Mouse (Mus musculus) spleen, adult 2 months (tissue): Measurements from ENCODE around the gene Olfr1330. TPM values are rescaled to one million over a fixed set of nuclear protein-coding genes. Genes with fewer than 3 reads are reported as not detected.
"Not testable (repeated sequence)": the region's sequence is repeated elsewhere in the genome, so short reads cannot be mapped to it uniquely, and the experiment has no call there.

Experiments
- DNase-seq, 2 experiments: peaks; one replicate each; pipeline versions ENCODE4 v3.0.0 to v3.0.0-alpha.2; 2012 to 2021; ENCODE audit warnings: low spot score in 2 of 2, low read depth in 1 of 2
- H3K27ac ChIP-seq: fragments of 200-500 bp; 2 replicates; pipeline ENCODE4 v1.5.1; 2012; ENCODE audit warnings: low read length, inconsistent platforms; ENCODE audit not compliant: insufficient read depth
- H3K27me3 ChIP-seq: fragments of 200-500 bp; 2 replicates; pipeline ENCODE4 v1.6.1; 2012; ENCODE audit warnings: mild to moderate bottlenecking, moderate library complexity, low read length, inconsistent platforms; ENCODE audit not compliant: control insufficient read depth, insufficient read depth
- H3K36me3 ChIP-seq: fragments of 200-500 bp; 2 replicates; pipeline ENCODE4 v1.6.1; 2012; ENCODE audit warnings: mild to moderate bottlenecking, low read length, inconsistent platforms; ENCODE audit not compliant: control insufficient read depth, insufficient read depth
- H3K4me1 ChIP-seq: fragments of 200-500 bp; 2 replicates; pipeline ENCODE4 v1.6.1; 2011; ENCODE audit warnings: inconsistent platforms; ENCODE audit not compliant: control insufficient read depth, insufficient read depth, insufficient read length
- H3K4me3 ChIP-seq: fragments of 200-500 bp; 2 replicates; pipeline ENCODE4 v1.5.1; 2011; ENCODE audit warnings: mild to moderate bottlenecking, inconsistent platforms; ENCODE audit not compliant: insufficient read depth, insufficient read length; ENCODE audit errors: extremely low read depth
- CTCF ChIP-seq: fragments of 200-500 bp; IDR thresholded peaks from 2 replicates; pipeline ENCODE4 v1.5.1; 2011; ENCODE audit warnings: mild to moderate bottlenecking, inconsistent platforms; ENCODE audit not compliant: insufficient read depth, insufficient read length, insufficient replicate concordance; ENCODE audit errors: extremely low read depth
- POLR2A ChIP-seq: fragments of 200-500 bp; IDR thresholded peaks from 2 replicates; pipeline ENCODE4 v1.6.1; 2011; ENCODE audit warnings: low read depth, low read length, inconsistent platforms
- WGBS: fragments of 180-500 bp; shearing (Covaris S2); methylation state at CpG from one replicate; pipeline ENCODE4 v1.1.7; 2018; 5-methylcytosine and 5-hydroxymethylcytosine counted together
- polyA plus RNA-seq: library from polyadenylated mRNA; depleted of rRNA; stranded (reverse); fragments of >200 nt; gene quantifications from 2 replicates; pipeline ENCODE4 v1.2.3, GENCODE M21; 2012; rRNA removed

The Olfr1330 gene
- not detected in 2 replicates for polyA plus RNA-seq

DNA sequence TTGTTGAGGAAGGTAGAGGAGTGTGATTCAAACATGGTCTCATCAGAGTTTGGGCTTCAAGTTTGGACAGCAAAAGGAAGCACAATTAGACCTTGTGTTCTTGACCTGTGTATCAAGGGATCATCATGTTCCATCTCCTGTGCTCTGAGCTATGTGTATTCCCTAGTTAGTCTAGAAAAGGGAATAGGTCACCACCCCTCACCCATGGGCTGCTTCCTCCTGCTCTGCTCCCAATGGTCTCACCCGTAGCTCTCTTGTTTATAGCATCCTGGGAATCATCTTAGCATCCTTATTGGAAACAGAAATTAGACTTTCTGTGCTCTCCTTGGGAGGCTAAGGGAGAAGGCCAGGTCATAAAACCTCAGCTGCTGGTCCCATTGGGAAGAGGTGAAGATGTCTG is at the start of gene Olfr1330:
Gene Olfr1330, plus strand, starts transcription at position 301 of the 400 bp plus-strand sequence.
- H3K27ac ChIP-seq: no peak within 1 kb of the TSS
- no peaks in the 10 kb centered on the region for H3K27me3 ChIP-seq
- no peak within 1 kb of the TSS for H3K4me3 ChIP-seq
- TF ChIP-seq POLR2A (no peak), CTCF (no peak)
- DNase-seq: no peak
- WGBS: 82% methylated on average over 1 of the region's 1 CpGs
- no peaks in the 10 kb centered on the region for H3K36me3 ChIP-seq
- no peaks in the 10 kb centered on the region for H3K4me1 ChIP-seq

DNA sequence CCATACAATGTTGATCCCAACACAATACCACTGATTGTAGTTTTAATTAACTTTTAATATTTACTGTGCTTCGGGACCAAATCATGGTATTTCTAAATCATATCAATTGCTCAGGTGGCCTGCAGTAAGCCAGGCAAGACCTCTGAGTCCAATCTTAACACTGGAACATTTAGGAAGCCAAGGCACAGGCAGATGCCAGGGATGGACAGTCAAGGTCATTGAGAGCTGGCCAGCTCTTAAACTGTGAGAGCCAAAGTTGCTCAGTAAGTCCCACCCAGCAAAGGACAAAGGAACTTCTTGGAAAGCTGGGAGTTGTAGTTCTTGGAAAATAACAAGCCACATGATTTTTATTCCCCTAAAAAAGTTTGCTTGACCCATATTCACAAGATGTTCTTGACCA is 26.6 kb upstream of the Olfr1330 start:
- Histone ChIP-seq H3K36me3 (no peaks in the 10 kb centered on the region), H3K27me3 (no peaks in the 10 kb centered on the region), H3K4me3 (no peak overlapping the region), H3K4me1 (no peaks in the 10 kb centered on the region), H3K27ac (no peak overlapping the region)
- 82% methylated on average over 1 of the region's 1 CpGs for WGBS
- TF ChIP-seq POLR2A: no peak
- no peak for TF ChIP-seq CTCF
- DNase-seq: no peak

DNA sequence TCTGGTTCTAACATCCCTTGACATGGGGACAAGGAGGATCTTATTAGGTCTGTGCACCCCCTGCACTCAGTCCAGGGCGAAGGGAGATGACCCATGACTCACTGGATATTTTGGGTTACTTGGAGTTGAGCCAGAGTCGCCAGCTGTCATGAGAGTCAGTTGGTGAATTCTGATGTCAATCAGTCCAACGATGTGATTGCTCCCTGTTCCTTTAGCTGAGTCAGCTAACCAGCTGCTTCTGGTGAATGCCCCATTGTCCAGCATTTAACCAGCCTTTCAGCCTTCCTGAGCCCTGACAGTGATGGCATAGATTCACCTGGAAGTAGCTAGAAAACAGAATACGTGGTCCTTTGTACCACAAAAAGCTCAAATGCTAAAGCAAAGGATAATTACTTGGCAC is 25.7 kb upstream of the Olfr1330 start:
- Histone ChIP-seq H3K4me1 (no peaks in the 10 kb centered on the region), H3K36me3 (no peaks in the 10 kb centered on the region), H3K27ac (no peak overlapping the region), H3K4me3 (no peak overlapping the region), H3K27me3 (no peaks in the 10 kb centered on the region)
- TF ChIP-seq CTCF: no peak
- TF ChIP-seq POLR2A: no peak
- 70% methylated on average over 4 of the region's 4 CpGs for WGBS
- no peak for DNase-seq

DNA sequence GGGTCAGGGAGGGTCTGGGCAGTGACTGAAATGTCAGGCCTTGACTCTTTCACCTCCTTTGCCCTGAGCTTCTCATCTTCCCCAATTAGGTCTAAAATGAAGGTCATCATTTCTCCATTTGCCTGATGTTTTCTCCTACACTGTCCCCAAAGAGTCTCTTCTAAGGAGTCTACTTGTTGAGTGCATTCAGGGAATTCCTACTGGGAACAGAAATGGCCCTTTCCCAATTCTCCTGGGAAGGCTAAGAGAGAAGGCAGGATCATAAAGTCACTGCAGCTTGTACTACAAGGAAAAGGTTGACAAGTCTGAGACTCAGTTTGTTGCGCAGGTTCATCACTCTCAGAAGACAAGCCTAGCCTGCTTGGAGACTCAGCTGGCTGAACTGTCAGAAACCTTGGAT is 24.0 kb upstream of the Olfr1330 start, which contains the start of gene Olfr1331:
Gene Olfr1331, plus strand, starts transcription at position 301 of the 400 bp plus-strand sequence.
- no peaks in the 10 kb centered on the region for H3K36me3 ChIP-seq
- H3K27me3 ChIP-seq: no peaks in the 10 kb centered on the region
- DNase-seq: no peak
- no peak within 1 kb of the TSS for H3K27ac ChIP-seq
- no peak within 1 kb of the TSS for H3K4me3 ChIP-seq
- H3K4me1 ChIP-seq: no peaks in the 10 kb centered on the region
- no peak for TF ChIP-seq CTCF
- TF ChIP-seq POLR2A: no peak
- WGBS: 90% methylated on average over 1 of the region's 1 CpGs

- DNase-seq: no peak
- Histone ChIP-seq H3K4me3 (no peak overlapping the region), H3K4me1 (no peaks in the 10 kb centered on the region), H3K27me3 (no peaks in the 10 kb centered on the region), H3K27ac (no peak overlapping the region), H3K36me3 (no peaks in the 10 kb centered on the region)
- TF ChIP-seq POLR2A: no peak
- TF ChIP-seq CTCF: no peak
Observed at GRCm38 (mm10) chr4:118867566-118867965, 20.8 kb upstream of the Olfr1330 start.

- WGBS: 72% methylated on average over 2 of the region's 2 CpGs
- no peak overlapping the region for H3K4me3 ChIP-seq
- TF ChIP-seq POLR2A (no peak), CTCF (no peak)
Observed at GRCm38 (mm10) chr4:118901981-118902380, 13.6 kb downstream of the Olfr1330 start.

GRCm38 (mm10) chr4:118917365-118917764 is 29.0 kb downstream of the Olfr1330 start, which contains the start of gene Olfr1329:
TSS of gene Olfr1329 (minus strand) at chr4:118917465.
- not testable (repeated sequence) for H3K4me1 ChIP-seq, DNase-seq, H3K36me3 ChIP-seq, H3K4me3 ChIP-seq, H3K27ac ChIP-seq, H3K27me3 ChIP-seq
- WGBS: 50% methylated on average over 2 of the region's 2 CpGs

More at GRCm38 (mm10) chr4:118901981-118902380, 13.6 kb downstream of the Olfr1330 start:
- H3K36me3 ChIP-seq: no peaks in the 10 kb centered on the region
- no peak overlapping the region for H3K27ac ChIP-seq
- no peaks in the 10 kb centered on the region for H3K4me1 ChIP-seq
- no peak for DNase-seq
- no peaks in the 10 kb centered on the region for H3K27me3 ChIP-seq

- 90% methylated on average over 3 of the region's 3 CpGs for WGBS
- not testable (repeated sequence) for H3K27ac ChIP-seq, H3K4me1 ChIP-seq, H3K27me3 ChIP-seq, DNase-seq, H3K4me3 ChIP-seq, H3K36me3 ChIP-seq
Observed at GRCm38 (mm10) chr4:118931326-118931725, 42.9 kb downstream of the Olfr1330 start.
